Mouse (Mus musculus): ENCODE data around the gene Zfand3.

GRCm38 (mm10) chr17:30053463-30053862 lies 48.9 kb downstream of the Zfand3 start:
- TF ChIP-seq CTCF (IDR thresholded peaks at IDR 0.05; ENCODE audit: borderline replicate concordance, extremely low read depth, insufficient read depth, insufficient read length) (no peak), POLR2A (IDR thresholded peaks at IDR 0.05; ENCODE audit: borderline replicate concordance, extremely low read depth, insufficient read depth, insufficient read length, poor library complexity, severe bottlenecking) (no peak)
